10 mouse cellular contexts compared by ENCODE assay signal in the genomic region with DNA sequence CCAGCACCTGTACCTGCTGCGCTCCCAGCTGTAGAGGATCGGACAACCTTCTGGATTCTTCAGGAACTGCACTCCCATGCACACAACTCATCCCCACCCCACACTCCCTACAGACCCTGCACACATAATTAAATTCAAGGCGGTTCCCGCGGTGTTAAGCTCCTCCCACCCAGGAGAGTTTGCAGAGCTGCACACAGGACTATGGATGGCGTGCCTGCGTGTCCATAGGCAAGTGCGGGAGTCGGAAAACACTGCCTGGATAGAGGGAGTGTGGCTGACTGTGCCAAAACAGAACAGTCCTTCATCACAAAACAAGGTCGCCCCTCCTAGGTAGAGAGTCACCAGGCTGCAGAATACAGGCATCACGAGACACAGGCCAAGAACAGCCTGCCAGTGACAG. TPM values are rescaled to one million over a fixed set of nuclear protein-coding genes. Genes with fewer than 3 reads are reported as not detected.
A peak's percentile ranks its signal among the peaks of the same experiment; 100 is the strongest.
DNase-seq lines count a peak whose midpoint lies in the region; ATAC-seq and TF ChIP-seq lines count a peak whose summit lies in the region.
"Had no signal": no experiment of that assay in that cellular context is flagged by ENCODE, and none has a peak within 500 bp of the region (broad histone marks: within the 10 kb centered on the region; RNA-seq: fewer than 3 reads in every experiment).

No protein-coding gene starts in this region.

- peak overlapping the region; percentile 27; the same call in 1 of the 2 replicates for H3K4me2 ChIP-seq in heart, embryonic 11.5 days
- no peak overlapping the region for H3K4me2 ChIP-seq in stomach, embryonic 14.5 days (replicated peaks; ENCODE audit: low read depth, low read length)
- H3K4me2 ChIP-seq in stomach, postnatal 0 days (replicated peaks; ENCODE audit: low read depth) = no peak overlapping the region
- H3K4me2 ChIP-seq in hindbrain, postnatal 0 days (ENCODE audit: low read depth, low read length) = no peak overlapping the region

- DNase-seq in heart, postnatal 25 days (ENCODE audit: low spot score) = no peak
- DNase-seq in stomach, postnatal 0 days (ENCODE audit: low spot score) = no peak
- DNase-seq in hindbrain, postnatal 0 days (ENCODE audit: low spot score) = no peak
- peak; percentile 69 for DNase-seq in retina, postnatal 1 day
- no peak for DNase-seq in layer of hippocampus, postnatal 36 days
- DNase-seq in right cerebral cortex, adult 18-20 months = no peak
- DNase-seq: gastrocnemius, postnatal 14 days; lung, postnatal 10 days had no signal

- no peaks in the 10 kb centered on the region for H3K27me3 ChIP-seq in heart, embryonic 11.5 days (ENCODE audit: control insufficient read depth, insufficient read depth, low read length)
- no peaks in the 10 kb centered on the region for H3K27me3 ChIP-seq in stomach, embryonic 14.5 days (ENCODE audit: control insufficient read depth, insufficient read depth, low read length)
- no peaks in the 10 kb centered on the region for H3K27me3 ChIP-seq in stomach, postnatal 0 days (ENCODE audit: control insufficient read depth, insufficient read depth, low read length)
- H3K27me3 ChIP-seq in hindbrain, postnatal 0 days (ENCODE audit: insufficient read depth, low read length) = no peaks in the 10 kb centered on the region

- WGBS in heart, embryonic 11.5 days (ENCODE audit: insufficient replicate concordance) = 36% methylated on average over 11 of the region's 11 CpGs
- WGBS in stomach, embryonic 14.5 days = 43% methylated on average over 11 of the region's 11 CpGs
- 44% methylated on average over 11 of the region's 11 CpGs for WGBS in stomach, postnatal 0 days
- 22% methylated on average over 11 of the region's 11 CpGs for WGBS in hindbrain, postnatal 0 days

- intact Hi-C loops in heart, postnatal 25 days (cut with DNase I) = no loop called here

- TF ChIP-seq EP300 in stomach, postnatal 0 days (optimal IDR thresholded peaks at IDR 0.05) = no peak

- H3K27ac ChIP-seq in heart, embryonic 11.5 days (ENCODE audit: low read depth, low read length) = peak overlapping the region; percentile 63
- H3K27ac ChIP-seq in stomach, embryonic 14.5 days (ENCODE audit: low read length) = peak overlapping the region; percentile 45; the same call in 1 of the 2 replicates
- H3K27ac ChIP-seq in stomach, postnatal 0 days (replicated peaks) = no peak overlapping the region
- no peak overlapping the region for H3K27ac ChIP-seq in hindbrain, postnatal 0 days

- H3K36me3 ChIP-seq in heart, embryonic 11.5 days (ENCODE audit: control insufficient read depth, insufficient read depth, low read length) = 0 out of 2 replicates have a peak, but pooled peaks cover 2% of the 10 kb centered on the region
- H3K36me3 ChIP-seq in stomach, embryonic 14.5 days (ENCODE audit: control insufficient read depth, insufficient read depth, low read length) = no peaks in the 10 kb centered on the region; the same call in 1 of the 2 replicates
- H3K36me3 ChIP-seq in stomach, postnatal 0 days (ENCODE audit: control insufficient read depth, insufficient read depth, low read length) = no peaks in the 10 kb centered on the region
- H3K36me3 ChIP-seq in hindbrain, postnatal 0 days (ENCODE audit: insufficient read depth, low read length) = no peaks in the 10 kb centered on the region

- ATAC-seq in heart, embryonic 11.5 days (replicated peaks; ENCODE audit: insufficient number of reproducible peaks, low FRiP score, low TSS enrichment) = no peak
- no peak for ATAC-seq in stomach, embryonic 14.5 days (ENCODE audit: insufficient number of reproducible peaks, insufficient read depth, low FRiP score, low read depth)
- no peak for ATAC-seq in stomach, postnatal 0 days (ENCODE audit: low FRiP score, low TSS enrichment)
- ATAC-seq in hindbrain, postnatal 0 days = peak; percentile 60; the same call in 1 of the 2 replicates

- no peak for TF ChIP-seq CTCF in stomach, postnatal 0 days (IDR thresholded peaks at IDR 0.05; ENCODE audit: low read depth)
- TF ChIP-seq CTCF in hindbrain, postnatal 0 days (IDR thresholded peaks at IDR 0.05; ENCODE audit: low read depth) = peak; percentile 38

- H3K9ac ChIP-seq in heart, embryonic 11.5 days (ENCODE audit: low read depth, low read length) = peak overlapping the region; percentile 54
- no peak overlapping the region for H3K9ac ChIP-seq in stomach, embryonic 14.5 days (replicated peaks; ENCODE audit: low read depth, low read length)
- no peak overlapping the region for H3K9ac ChIP-seq in stomach, postnatal 0 days (ENCODE audit: low read length)
- no peak overlapping the region for H3K9ac ChIP-seq in hindbrain, postnatal 0 days (replicated peaks; ENCODE audit: low read length)

- no peaks in the 10 kb centered on the region for H3K9me3 ChIP-seq in heart, embryonic 11.5 days (replicated peaks; ENCODE audit: control insufficient read depth, low read length)
- no peaks in the 10 kb centered on the region for H3K9me3 ChIP-seq in stomach, embryonic 14.5 days (ENCODE audit: control insufficient read depth, low read depth, low read length)
- no peaks in the 10 kb centered on the region for H3K9me3 ChIP-seq in stomach, postnatal 0 days (ENCODE audit: control insufficient read depth, low read length)
- H3K9me3 ChIP-seq in hindbrain, postnatal 0 days (ENCODE audit: low read length) = no peaks in the 10 kb centered on the region

- no peak overlapping the region for H3K4me3 ChIP-seq in heart, embryonic 11.5 days (ENCODE audit: low read depth, low read length)
- H3K4me3 ChIP-seq in stomach, embryonic 14.5 days (ENCODE audit: low read depth, low read length) = no peak overlapping the region
- H3K4me3 ChIP-seq in stomach, postnatal 0 days (ENCODE audit: low read depth, low read length) = no peak overlapping the region
- no peak overlapping the region for H3K4me3 ChIP-seq in hindbrain, postnatal 0 days (ENCODE audit: low read length)

- H3K4me1 ChIP-seq in heart, embryonic 11.5 days (ENCODE audit: control insufficient read depth, insufficient read depth, low read length) = peaks cover 94% of the 10 kb centered on the region
- H3K4me1 ChIP-seq in stomach, embryonic 14.5 days (ENCODE audit: control insufficient read depth, insufficient read depth, low read length) = peaks cover 61% of the 10 kb centered on the region
- H3K4me1 ChIP-seq in stomach, postnatal 0 days (replicated peaks; ENCODE audit: control insufficient read depth, insufficient read depth) = peaks cover 16% of the 10 kb centered on the region
- peaks cover 9% of the 10 kb centered on the region; the same call in 1 of the 2 replicates for H3K4me1 ChIP-seq in hindbrain, postnatal 0 days (ENCODE audit: insufficient read depth, low read length)

RNA-seq across cellular contexts. Expression of gene Smad6, which starts 45.9 kb away (rescaled TPM):
- polyA plus RNA-seq in heart, embryonic 11.5 days (2014; fragmentation: Nextera tagmentation; extraction: Ambion mirVana) = 30.5 and 31.6 TPM in 2 replicates
- 10 to 100 TPM in 1 of 2 experiments, 1 to 10 TPM in 1; 9.8 to 13.6 TPM for total RNA-seq in heart, postnatal 25 days (2021)
- 7.5 and 9.7 TPM in 2 replicates for polyA plus RNA-seq in stomach, embryonic 14.5 days (2014; fragmentation: Nextera tagmentation; extraction: Ambion mirVana)
- polyA plus RNA-seq in stomach, postnatal 0 days (2015; fragmentation: Nextera tagmentation; extraction: Ambion mirVana) = 6.0 and 7.3 TPM in 2 replicates
- 11.9 and 13.2 TPM in 2 replicates for total RNA-seq in hindbrain, postnatal 0 days (2014; rRNA removed)
- 1.3 and 1.7 TPM in 2 replicates for polyA plus RNA-seq in hindbrain, postnatal 0 days (2015; fragmentation: Nextera tagmentation; extraction: Ambion mirVana)
- 1 to 10 TPM; 1.4 to 2.2 TPM for total RNA-seq in layer of hippocampus, postnatal 36 days (2021)

Comparison
In these comparisons a context has a peak if more than half of its experiments do, and no peak if none do; other contexts are left out.
1. H3K27ac ChIP-seq: peak in heart, embryonic 11.5 days (single experiment) and stomach, embryonic 14.5 days (single experiment); none in stomach, postnatal 0 days (single experiment) and hindbrain, postnatal 0 days (single experiment).